Mouse (Mus musculus): Measurements from ENCODE around the gene Gpc6.
"Not testable (repeated sequence)": the region's sequence is repeated elsewhere in the genome, so short reads cannot be mapped to it uniquely, and the experiment has no call there.

The Gpc6 gene

DNA sequence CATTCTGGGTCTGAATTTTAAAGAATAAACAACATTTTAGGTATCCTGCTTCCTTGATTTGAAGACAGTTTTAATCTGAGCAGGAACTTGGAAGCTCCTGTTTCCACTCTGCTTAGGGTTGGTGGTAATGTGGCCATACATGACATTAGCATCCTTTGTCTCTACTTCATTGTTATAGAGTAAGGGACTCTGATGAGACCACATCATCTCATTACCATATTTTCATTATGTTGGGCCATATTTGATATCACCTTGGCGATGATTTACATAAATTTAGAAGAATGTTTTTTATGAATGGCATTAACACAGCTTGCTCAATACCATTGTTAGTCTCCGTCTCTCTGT, 436.8 kb downstream of the Gpc6 start:
- DNase-seq (ENCODE audit: low spot score in 2 of 2), result no peak

DNA sequence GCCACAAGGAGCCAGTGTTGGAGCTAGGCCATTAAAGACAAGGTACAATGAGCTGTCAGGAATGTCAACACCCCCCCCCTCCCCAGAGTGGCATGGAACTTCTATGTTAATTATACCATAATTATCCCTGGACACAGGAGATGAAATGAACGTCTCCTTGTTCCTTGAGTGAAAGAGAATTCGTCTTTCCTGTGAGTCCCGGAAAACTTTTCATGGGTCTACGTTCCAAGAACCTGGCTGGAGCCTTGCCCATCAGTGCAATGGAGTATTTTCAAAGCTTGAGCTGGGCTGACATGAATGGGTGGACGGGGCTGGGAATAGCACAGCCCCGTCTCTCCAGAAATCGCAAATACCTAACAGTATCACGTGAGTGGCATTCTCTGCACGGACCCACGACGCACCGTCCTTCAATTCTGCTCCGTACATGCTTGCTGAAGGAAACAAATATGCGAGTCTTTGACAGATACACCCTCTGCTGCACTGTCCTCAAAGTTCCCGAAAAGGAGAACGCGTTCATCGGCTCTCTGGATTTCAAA, 444.3 kb downstream of the Gpc6 start:
- DNase-seq (ENCODE audit: low spot score in 2 of 2), result no peak

DNA sequence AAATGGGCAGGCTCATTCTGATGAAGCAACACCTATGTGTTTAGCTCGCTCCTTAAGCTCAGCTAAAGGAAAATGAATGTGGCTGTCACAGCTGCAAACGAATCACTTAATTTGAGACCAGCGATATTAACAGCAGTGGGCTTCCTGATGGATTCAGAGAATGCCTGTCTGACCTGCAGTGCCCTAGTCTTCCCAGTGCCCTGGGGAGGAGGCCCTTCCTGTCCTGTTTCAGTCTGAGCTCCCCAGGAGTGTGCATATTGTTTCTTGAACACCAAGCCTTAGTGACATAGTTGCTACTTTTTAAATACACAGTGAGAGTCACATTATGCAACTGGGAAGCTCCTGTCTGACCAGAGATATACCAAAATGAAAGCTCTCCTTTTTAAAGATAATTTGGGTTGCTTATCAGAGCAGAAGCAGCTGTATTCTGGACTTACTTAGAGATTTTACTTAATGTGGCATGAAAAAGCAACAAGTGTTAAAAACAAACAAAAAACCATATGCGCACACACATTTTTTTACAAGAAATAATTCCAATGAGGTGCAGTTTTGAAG, 451.8 kb downstream of the Gpc6 start:
- DNase-seq (ENCODE audit: low spot score in 2 of 2), result no peak

DNA sequence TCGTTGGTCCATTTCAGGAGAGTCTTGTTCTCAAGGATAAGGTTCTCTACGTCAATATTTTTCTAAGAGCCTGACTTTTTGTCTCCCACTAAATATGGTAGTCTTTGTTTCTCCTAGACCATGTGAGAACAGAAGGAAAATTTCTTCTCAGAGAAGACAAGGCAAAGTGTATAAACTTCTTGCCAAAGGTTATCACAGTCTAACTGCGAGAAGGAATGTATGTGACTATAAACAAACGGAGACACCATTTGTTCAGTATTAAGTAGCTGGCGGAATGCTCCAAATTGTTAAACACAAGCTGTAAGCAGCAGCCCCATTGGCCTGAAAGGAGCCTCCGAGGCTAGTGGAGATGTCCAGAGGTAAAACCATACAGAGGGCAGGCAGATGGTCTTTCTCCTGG, 454.9 kb downstream of the Gpc6 start:
- DNase-seq (ENCODE audit: low spot score in 2 of 2), result no peak

DNA sequence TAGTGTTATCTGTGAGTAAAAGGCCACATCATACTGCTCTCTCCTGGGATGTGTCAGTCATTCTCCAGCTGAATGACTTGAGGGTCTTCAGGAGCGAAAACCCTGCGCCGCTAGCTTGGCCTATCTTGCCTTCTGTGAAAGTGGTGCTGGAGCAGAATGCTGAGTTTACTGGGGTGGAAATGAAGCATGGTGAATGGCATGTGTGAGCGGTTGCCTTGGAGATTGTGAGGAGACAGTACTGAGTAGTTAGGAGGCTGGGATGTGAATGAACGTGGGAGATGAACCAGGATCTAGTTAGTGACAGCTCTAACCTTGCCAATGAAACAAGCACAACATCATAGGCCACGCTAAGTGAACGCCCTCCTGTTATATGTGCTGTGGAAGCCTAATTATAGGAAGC, 458.1 kb downstream of the Gpc6 start:
- DNase-seq (ENCODE audit: low spot score in 2 of 2), result no peak

DNA sequence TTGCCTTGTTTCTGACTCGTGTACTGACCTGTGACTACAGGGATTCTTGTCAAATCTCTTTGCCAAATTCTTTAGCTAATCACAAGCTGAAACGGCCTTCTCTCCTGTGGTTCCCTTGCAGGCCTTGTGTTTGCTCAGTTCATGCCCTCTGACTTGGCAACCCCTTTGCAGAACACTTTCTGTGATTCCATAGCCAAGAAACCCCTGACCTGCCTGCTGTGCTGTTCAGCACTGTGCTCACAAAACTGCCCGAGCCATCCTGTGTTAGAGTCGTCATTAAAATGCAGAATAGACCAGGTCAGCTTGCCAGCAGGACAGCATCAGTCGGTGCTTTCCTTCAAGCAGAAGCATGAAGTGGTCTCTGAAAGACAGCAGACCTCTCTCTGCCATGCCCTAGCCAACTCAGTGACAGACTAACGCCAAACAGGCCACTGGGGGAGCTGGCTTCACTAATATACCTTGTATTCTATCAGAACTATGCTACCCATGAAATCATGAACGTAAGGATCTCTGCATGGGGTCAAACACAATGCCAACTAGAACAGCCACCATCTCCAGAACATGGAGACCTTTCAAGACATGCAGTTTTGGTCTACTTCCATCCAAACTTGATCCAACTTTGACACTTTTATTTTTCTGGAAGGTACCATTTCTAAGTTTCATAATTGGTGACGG, 459.1 kb downstream of the Gpc6 start:
- no peak for DNase-seq (ENCODE audit: low spot score in 2 of 2)

DNA sequence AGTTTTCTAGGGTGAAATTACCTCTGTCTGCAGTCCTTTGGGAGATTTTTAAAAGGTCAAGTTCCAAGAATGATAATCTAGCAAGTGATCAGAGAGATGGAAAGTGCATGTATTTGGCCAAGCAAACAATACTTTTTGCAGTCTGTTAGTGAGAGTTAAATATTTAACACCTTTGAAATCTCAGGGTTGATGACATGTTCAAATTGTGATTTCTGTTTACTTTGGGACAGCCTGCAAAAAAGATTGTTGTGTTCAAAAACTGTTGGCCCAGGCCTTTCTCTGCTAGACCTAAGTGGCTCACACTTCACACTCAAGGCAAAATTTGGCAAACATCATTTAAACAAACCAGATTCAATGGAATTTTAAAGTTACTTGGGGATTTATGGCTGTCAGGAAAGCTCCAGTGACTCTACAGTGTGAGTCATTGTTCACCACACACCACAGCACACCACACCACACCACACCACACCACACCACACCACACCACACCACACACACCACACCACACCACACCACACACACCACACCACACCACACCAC, 460.7 kb downstream of the Gpc6 start:
- DNase-seq (ENCODE audit: low spot score in 2 of 2), result no peak

DNA sequence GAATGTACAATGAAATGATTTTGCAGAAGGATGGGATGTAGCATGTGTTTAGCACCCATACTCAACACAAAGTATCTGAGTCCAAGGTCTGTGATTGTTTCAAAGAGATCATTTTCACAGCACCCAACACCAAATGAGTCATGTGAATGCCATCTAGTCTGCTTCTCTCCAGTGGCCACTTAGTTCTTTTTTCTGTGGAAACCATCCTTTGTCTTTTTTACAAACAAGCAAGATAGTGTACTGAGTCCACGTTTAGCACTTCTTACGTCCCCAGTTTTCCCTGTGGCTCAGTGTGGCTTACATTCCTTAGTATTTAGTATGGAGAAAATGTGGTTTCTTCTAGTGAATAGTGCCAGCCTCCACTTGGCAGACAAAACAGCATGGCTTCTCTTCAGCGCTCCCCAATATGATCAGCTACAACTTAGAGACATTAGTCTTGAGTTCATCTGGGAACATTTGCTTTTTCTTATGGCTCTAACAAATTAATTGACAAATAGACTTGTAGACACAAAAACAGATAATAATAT, 465.7 kb downstream of the Gpc6 start:
- no peak for DNase-seq (ENCODE audit: low spot score in 2 of 2)

DNA sequence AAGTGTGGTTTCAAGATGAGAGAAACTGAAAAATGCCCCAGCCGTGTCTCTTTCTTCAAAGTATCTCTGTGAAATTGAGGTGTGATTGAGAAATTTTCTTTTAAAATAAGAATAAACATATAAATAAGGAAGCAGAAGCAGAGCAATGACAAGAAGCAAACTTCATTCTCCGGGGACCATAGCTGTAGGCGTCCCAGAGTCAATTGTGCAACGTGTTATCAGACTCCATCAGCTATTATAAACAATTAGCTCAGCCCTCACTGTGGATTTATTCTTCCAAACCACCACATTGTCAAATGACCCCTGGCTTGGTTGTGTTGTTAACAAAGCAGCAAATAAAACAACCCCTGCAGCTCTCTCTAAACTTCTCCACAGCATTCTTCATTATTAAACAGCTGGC, 466.3 kb downstream of the Gpc6 start:
- no peak for DNase-seq (ENCODE audit: low spot score in 2 of 2)

DNA sequence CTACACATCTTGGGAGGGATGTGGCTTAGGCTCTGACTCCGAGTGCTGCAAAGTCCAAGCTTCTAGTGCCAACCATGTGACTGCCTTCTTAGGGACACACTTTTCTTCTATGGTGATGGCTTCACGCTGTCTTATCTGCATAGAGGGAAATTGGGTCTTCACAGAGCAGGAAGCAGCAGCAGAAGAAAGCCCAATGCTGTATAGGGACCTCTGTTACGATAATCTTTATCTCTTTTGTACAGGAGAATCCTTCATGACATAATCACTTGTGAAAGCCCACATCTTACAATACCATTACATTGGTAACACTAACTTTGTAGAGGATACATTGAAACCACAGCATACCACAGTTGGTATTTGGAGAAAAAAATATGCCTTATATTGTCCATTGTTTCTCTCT, 472.1 kb downstream of the Gpc6 start:
- no peak for DNase-seq (ENCODE audit: low spot score in 2 of 2)

DNA sequence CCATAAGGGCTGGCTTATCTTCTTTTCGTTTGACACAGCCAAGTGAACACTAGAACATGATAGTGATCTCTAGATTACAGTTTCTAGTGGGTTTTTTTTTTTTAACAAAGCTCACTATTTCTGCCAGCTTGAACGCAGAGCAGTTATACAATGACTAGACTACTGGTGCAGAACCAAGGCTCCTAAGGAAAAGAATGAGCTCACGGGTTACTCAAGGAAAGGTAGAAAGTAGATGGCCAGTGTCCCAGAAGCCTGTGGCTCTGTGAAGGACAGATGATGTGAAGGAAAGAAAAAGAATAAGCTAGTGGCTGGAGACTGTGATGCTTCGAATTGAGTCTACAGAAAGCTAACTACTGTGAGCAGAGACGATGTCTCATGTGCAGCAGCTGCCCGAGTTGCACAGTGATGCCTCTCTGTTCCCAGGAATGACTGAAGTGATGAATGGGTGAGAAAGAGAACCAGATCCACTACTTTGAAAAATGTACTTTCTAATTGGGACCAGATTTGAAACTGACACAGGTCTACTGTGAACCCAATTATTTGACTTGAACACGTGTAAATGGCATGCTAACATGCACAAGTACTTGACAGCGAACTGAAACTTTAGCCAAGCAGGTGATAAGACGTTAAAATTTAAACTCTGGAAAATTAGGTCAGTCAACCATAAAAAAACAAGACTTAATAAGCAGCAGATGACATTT, 482.9 kb downstream of the Gpc6 start:
- DNase-seq (ENCODE audit: low spot score in 2 of 2), result no peak

DNA sequence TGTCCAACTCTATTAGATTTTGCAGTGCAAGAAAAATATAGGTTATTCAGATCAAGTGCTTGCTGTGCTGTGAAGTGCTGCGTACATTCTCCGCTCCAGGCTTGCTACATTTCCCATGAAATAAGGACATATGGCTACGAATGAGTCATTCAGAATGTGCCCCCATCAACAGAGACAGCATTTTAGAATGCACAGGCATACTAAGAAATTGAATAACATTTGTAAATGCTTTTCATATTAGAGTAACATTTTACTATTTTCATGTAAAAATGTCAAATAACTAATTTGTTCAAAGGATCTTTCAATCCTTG, 483.4 kb downstream of the Gpc6 start:
- DNase-seq (ENCODE audit: low spot score in 2 of 2), result no peak

DNA sequence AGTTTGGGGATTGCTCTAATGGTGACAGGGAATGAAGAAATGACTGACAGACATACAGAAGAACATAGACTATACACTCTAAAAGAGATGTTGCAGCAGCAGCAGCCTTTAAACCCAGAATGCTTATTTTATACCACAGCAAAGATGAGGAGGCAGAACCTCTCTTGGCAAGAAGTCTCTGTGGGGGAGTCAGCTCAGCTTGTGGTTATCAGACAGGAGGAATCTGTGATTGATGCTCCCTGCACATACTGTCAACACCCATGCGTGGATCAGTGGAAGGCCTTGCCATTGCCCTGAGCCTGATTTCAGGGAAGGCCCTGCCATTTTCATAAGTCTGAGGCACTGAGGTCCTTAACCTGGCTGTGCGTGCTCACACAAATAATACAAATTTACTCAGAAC, 484.7 kb downstream of the Gpc6 start:
- DNase-seq (ENCODE audit: low spot score in 2 of 2), result no peak

DNA sequence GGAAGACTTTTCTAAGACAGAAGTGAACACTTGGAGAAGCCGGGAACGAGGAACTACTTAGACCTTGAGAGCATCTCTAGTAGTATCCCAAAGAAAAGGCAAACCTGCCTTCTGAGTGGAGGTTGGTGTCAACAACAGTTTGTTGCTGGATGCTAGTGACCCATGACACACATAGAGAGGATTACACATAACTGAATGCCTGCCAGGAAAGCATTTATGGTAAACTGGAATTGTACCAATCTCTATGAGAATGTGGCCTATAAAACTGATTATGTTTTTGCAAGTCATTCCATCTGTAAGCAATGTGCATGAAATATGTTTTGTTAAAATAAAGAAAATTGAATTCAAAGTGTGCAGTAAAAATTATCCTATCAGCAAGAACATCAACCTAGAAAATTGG, 485.4 kb downstream of the Gpc6 start:
- no peak for DNase-seq (ENCODE audit: low spot score in 2 of 2)

DNA sequence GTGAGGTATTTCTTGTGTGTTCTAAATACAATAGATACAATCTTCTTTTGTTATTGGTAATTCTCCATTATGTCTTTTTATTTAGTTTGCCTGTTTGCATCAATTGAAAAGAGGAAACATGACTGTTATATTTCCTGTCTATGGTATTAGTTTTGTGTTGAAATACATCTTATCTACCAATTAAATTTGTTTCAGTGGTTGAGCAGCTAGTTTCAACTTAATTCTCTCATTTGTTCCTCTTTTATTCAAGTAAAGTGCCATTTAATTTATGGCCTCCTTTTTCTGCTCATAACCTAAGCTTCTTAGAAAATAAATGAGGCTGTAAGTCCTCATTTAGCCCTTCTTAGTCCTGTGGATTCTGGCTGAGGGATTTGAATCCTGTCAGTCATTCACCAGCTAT, 489.9 kb downstream of the Gpc6 start:
- no peak for DNase-seq (ENCODE audit: low spot score in 2 of 2)

DNA sequence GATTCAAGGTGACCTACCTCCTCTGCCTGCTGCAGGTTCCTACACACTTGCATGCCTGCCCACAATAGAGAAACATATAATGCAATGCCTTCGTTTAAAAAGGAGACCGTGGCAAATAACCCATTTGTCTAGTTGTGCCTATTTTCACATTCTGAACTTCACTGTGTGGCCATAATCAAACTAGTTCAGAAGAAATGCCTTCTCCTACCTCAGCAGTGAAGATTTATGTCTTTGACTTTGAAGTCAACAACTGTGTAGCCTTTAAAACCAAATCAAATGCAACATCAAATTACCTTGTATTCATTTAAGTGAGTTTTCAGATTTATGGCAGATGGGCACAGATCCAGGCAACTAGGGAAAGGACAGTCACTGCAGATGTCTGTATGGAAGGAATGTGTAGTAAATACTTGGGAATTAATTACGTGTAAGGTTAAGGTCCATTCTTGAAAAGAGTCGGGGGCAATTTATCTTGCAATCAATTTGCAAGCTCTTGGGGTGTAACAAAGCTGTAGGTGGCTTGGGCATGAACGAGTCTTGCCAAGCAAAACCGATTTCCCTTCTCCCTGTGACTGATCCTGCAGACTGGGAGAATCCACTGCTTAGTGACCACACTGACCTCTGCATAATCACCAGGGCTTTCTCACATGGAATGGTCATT, 494.6 kb downstream of the Gpc6 start:
- no peak for DNase-seq (ENCODE audit: low spot score in 2 of 2)

DNA sequence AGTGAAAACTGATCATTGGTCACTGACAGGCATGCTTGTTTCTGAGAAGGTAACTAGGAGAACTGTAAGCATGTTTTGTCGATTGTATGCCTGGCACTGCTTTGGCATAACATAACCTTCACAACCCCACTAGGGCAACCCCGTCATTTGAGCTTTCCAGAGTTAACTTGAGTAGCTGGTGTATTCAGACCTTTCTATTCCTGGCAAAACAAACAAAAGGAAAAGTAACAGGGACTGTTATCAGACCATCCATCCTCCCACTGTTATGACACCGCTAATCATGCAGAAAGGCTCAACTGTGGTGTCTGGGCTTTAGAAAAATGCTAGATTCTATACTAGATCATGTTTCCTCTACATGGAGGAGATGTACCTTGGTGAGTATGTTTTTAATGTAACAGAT, 496.1 kb downstream of the Gpc6 start:
- no peak for DNase-seq (ENCODE audit: low spot score in 2 of 2)

DNA sequence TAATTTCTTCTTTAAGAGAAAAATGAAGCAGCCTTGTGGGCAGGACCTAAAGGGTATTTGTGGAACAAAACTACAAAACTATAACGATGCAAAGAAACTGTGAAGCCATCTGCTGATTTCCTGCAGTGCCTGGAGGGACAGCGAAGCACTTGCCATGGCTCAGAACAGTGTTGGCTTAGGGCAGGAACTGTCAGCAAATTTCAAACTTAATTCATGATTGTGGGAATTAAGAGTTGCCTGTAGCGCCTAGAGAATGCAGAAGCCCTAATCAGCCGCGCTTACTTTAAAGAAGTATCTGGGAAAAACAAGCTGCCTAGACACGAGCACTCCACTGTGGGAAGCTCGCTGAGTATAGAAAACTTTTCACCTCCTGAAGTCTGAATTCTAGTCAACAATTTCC, 501.0 kb downstream of the Gpc6 start:
- no peak for DNase-seq (ENCODE audit: low spot score in 2 of 2)

DNA sequence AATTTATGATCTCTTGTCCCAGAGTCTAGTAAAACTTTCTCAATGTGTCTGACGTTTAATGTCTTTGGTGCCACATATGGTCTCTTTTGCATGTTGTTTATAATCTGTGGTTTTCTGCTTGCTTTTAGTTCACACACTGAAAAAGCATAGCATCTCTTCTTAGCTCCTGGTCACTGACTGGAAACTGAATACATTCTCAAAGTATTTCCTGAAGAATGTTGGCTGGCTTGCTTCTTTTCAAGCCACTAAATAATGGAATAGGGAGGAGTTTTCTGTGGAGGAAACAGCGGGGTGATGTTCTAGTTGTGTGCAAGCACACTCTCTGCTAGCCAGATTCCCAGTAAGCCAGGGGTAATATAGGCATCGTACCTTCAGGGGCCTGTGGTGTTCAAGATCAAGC, 502.7 kb downstream of the Gpc6 start:
- no peak for DNase-seq (ENCODE audit: low spot score in 2 of 2)

DNA sequence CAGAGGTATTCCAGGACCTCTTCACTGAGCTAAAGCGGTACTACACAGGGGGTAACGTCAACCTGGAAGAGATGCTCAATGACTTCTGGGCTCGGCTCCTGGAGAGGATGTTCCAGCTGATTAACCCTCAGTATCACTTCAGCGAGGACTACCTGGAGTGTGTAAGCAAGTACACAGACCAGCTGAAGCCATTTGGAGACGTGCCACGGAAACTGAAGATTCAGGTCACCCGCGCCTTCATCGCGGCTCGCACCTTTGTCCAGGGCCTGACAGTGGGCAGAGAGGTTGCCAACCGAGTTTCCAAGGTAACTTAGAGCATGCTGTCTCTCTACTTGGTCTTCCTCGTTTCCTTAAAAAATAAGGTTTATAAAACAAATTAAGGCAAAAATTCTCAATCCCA, 510.6 kb downstream of the Gpc6 start:
- no peak for DNase-seq (ENCODE audit: low spot score in 2 of 2)

DNA sequence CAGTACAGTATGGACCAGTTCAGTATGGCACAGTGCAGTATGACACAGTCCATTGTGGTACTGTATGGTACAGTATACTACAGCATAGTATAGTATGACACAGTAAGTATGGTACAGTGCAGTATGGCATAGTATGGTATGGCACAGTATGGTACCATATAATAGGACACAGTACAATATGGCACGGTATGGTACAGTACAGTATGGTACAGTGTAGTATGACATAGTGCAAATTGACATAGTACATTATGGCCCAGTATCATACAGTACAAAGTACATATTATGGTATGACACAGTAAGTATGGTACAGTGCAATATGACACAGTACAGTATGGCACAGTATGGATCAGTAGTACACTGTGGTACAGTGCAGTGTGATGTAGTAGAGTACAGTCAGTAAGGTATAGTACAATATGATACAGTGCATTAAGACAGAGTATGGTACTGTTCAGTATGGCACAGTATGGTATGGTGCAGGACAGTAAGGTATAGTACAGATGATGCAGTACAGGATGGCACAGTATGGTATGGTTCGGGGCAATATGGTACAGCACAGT, 521.6 kb downstream of the Gpc6 start:
- DNase-seq (ENCODE audit: low spot score in 2 of 2), result not testable (repeated sequence)

DNA sequence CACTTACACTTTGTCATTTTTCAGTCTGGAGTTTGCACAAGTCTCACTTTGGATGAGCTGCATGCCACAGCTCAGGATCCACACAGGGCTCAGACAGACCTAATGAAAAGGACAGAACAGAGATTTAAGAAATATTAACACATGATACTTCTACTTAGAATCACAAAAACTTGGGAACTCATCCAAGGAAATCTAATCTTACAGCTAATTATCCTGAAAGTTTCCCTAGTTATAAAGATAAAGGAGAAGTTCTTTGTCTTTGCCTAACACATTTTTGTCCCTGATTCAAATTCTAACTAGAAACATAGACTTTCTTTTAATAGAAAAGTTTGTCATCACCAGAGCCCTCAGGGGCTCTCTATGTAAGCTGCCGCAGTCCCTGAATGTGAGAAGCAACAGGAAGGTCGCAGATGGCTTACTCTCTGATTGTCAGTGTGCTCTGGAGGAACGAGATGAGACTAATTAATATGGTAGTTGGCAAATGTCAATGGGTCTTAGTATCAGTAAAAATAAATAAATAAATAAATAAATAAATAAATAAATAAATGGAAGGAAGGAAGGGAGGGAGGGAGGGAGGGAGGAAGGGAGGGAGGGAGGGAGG, 526.4 kb downstream of the Gpc6 start:
- DNase-seq (ENCODE audit: low spot score in 2 of 2), result no peak
